Mouse (Mus musculus): ENCODE results near the gene Sh3bgrl. TPM values are rescaled to one million over a fixed set of nuclear protein-coding genes. Genes with fewer than 3 reads are reported as not detected.

Gene Sh3bgrl
- polyA plus RNA-seq, 1 experiment from 2014 or later: 196 TPM

GRCm38 (mm10) chrX:109184706-109185478, 89.7 kb downstream of the Sh3bgrl start:
- Histone ChIP-seq H3K27me3 (no peaks in the 10 kb centered on the region), H3K27ac (no peak overlapping the region), H3K36me3 (no peaks in the 10 kb centered on the region), H3K4me1 (no peaks in the 10 kb centered on the region), H3K9me3 (no peaks in the 10 kb centered on the region), H3K9ac (no peak overlapping the region), H3K4me2 (no peak overlapping the region), H3K4me3 (no peak overlapping the region)
- ATAC-seq (ENCODE audit: insufficient number of reproducible peaks, insufficient read depth, low FRiP score, low TSS enrichment, low read depth): no peak
- 81% methylated on average over 4 of the region's 4 CpGs for WGBS

GRCm38 (mm10) chrX:109189607-109190006, 94.4 kb downstream of the Sh3bgrl start:
- no peak overlapping the region for H3K9ac ChIP-seq
- no peaks in the 10 kb centered on the region for H3K27me3 ChIP-seq
- no peak overlapping the region for H3K4me3 ChIP-seq
- H3K4me1 ChIP-seq: no peaks in the 10 kb centered on the region
- H3K27ac ChIP-seq: no peak overlapping the region
- no peaks in the 10 kb centered on the region for H3K36me3 ChIP-seq
- no peak overlapping the region for H3K4me2 ChIP-seq
- no peaks in the 10 kb centered on the region for H3K9me3 ChIP-seq
- no peak for ATAC-seq (ENCODE audit: insufficient number of reproducible peaks, insufficient read depth, low FRiP score, low TSS enrichment, low read depth)
- WGBS: 87% methylated on average over 4 of the region's 4 CpGs

GRCm38 (mm10) chrX:109190969-109191368, 95.8 kb downstream of the Sh3bgrl start:
- no peak for ATAC-seq (ENCODE audit: insufficient number of reproducible peaks, insufficient read depth, low FRiP score, low TSS enrichment, low read depth)
- H3K27me3 ChIP-seq: no peaks in the 10 kb centered on the region
- H3K27ac ChIP-seq: no peak overlapping the region
- no peaks in the 10 kb centered on the region for H3K9me3 ChIP-seq
- WGBS: 59% methylated on average over 4 of the region's 4 CpGs
- H3K4me1 ChIP-seq: no peaks in the 10 kb centered on the region
- no peak overlapping the region for H3K4me3 ChIP-seq
- no peak overlapping the region for H3K4me2 ChIP-seq
- H3K9ac ChIP-seq: no peak overlapping the region
- no peaks in the 10 kb centered on the region for H3K36me3 ChIP-seq

DNA sequence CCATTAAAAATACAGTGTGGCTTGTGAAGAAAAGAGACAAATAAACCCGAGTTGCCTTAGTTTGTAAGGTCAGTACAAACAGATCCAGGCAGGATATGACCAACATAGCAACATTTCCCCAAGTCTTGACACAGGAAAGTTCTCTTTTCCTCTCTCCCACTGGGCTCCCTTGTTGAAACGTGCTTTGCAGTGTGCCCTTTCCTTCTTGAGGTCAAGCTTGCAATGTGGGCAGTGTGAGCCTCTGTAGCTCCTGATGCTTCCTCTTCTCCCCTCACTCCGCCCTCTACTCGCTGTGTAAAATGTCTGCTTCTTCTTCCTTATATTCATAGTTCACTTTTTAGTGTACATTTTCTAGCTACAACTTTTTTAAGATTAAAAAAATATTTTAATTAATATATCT, 96.3 kb downstream of the Sh3bgrl start:
- ATAC-seq (ENCODE audit: insufficient number of reproducible peaks, insufficient read depth, low FRiP score, low TSS enrichment, low read depth): no peak
- H3K4me3 ChIP-seq: no peak overlapping the region
- H3K9ac ChIP-seq: no peak overlapping the region
- no peaks in the 10 kb centered on the region for H3K9me3 ChIP-seq
- WGBS: 63% methylated on average over 4 of the region's 4 CpGs
- H3K4me2 ChIP-seq: no peak overlapping the region
- H3K4me1 ChIP-seq: no peaks in the 10 kb centered on the region
- H3K27me3 ChIP-seq: no peaks in the 10 kb centered on the region
- H3K36me3 ChIP-seq: no peaks in the 10 kb centered on the region
- no peak overlapping the region for H3K27ac ChIP-seq

DNA sequence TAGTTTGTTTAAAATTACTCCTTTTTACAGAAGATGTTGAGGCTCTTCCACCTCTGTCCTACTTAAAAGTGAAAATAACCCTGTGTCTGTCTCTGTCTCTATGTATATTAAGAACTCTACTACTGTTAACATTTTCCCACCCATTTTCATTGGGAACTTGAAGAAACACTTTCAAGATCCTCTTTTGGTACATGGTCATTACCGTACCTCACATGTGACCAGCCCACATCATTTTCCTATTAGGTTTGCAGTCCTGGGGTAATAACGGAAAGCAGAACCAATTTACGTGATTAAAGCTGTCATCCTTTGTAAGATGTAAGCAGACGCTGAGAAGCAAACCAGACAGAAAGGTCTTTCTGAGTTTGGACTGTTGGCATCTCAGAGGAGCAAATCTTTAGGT, 101.3 kb downstream of the Sh3bgrl start, which contains the start of gene Gm6377:
Gm6377 (plus strand) TSS at position 289 of the 400 bp plus-strand sequence.
- Histone ChIP-seq H3K27ac (no peak within 1 kb of the TSS), H3K4me2 (no peak within 1 kb of the TSS), H3K9ac (no peak within 1 kb of the TSS), H3K4me3 (no peak within 1 kb of the TSS), H3K36me3 (no peaks in the 10 kb centered on the region), H3K9me3 (no peaks in the 10 kb centered on the region), H3K27me3 (no peaks in the 10 kb centered on the region), H3K4me1 (no peaks in the 10 kb centered on the region)
- 40% methylated on average over 4 of the region's 4 CpGs for WGBS
- ATAC-seq (ENCODE audit: insufficient number of reproducible peaks, insufficient read depth, low FRiP score, low TSS enrichment, low read depth): no peak

- Histone ChIP-seq H3K4me1 (no peaks in the 10 kb centered on the region), H3K9me3 (no peaks in the 10 kb centered on the region), H3K27ac (no peak overlapping the region), H3K27me3 (no peaks in the 10 kb centered on the region), H3K4me3 (no peak overlapping the region), H3K4me2 (no peak overlapping the region), H3K9ac (no peak overlapping the region), H3K36me3 (no peaks in the 10 kb centered on the region)
- ATAC-seq (ENCODE audit: insufficient number of reproducible peaks, insufficient read depth, low FRiP score, low TSS enrichment, low read depth): no peak
These were observed 112.7 kb downstream of the Sh3bgrl start for GRCm38 (mm10) chrX:109207843-109208242.

DNA sequence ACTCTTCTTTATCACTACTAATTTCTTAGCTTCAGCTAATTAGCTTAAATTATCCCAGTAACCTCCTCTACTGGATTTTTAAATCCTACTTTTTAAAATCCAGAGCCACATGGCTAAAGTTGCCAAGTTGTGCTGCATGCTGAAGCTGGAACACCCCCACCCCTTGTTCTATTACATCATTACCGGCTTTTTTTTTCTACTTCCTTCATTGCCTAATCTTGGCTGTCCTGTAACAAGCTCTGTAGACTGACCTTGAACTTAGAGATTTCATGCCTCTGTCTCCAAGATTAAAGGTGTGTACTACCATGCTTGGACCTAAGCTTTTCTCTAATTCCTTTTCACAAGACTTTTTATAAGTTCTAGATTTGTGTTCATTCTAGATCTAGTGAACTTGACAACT, 133.6 kb downstream of the Sh3bgrl start:
- ATAC-seq (ENCODE audit: insufficient number of reproducible peaks, insufficient read depth, low FRiP score, low TSS enrichment, low read depth): no peak
- no peaks in the 10 kb centered on the region for H3K27me3 ChIP-seq
- no peak overlapping the region for H3K27ac ChIP-seq
- no peak overlapping the region for H3K9ac ChIP-seq
- no peaks in the 10 kb centered on the region for H3K36me3 ChIP-seq
- H3K4me2 ChIP-seq: no peak overlapping the region
- H3K4me1 ChIP-seq: no peaks in the 10 kb centered on the region
- no peak overlapping the region for H3K4me3 ChIP-seq
- 97% methylated on average over 1 of the region's 1 CpGs for WGBS
- no peaks in the 10 kb centered on the region for H3K9me3 ChIP-seq

DNA sequence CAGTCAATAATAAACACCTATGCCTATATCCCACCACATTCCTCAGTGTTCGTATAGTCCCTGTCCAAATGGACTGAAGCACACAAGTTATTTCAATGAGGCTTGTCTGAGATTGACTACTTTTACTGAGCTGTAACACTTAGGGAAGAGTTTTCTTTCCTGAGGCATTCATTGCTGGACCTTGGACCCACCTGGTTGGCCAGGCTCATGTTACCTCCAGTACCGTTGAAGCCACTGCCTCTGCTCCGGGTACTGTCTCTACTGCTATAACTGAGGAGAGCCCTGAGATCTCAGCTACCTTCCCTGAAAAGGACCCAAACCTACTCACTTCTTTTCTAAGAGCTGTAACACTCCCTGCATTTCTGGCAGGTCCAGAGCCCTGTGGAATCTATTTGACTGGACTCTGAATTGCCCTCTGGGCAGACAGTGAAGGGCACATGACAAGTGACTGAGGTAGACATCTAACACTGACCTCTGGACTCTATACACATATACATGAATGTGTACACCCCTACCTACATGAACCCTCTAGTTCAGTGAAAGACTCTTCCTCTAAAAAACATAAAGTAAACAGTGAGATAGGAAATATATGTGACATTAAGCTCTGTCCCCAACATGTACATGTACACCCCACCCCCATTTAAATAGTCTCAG, 140.3 kb downstream of the Sh3bgrl start:
- no peak overlapping the region for H3K27ac ChIP-seq

DNA sequence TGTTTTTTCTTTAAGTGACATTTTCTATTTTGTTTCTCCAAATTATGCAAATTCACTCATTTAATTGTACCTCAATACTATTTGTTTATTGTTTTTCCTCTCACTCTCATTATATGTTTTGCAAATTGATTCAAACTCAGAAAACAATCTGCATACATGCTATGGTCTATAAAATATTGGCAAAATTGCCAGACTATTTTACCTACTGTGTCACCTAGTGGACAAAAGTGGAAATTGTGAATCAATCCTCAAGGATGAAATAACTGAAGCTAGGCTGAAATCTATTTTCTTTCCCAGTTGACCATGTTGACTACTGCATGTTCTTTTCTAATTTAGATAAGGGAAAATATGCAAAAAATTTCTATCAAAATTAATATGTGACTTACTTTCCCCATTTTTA, 143.0 kb downstream of the Sh3bgrl start:
- H3K27me3 ChIP-seq: no peaks in the 10 kb centered on the region
- no peaks in the 10 kb centered on the region for H3K9me3 ChIP-seq
- H3K9ac ChIP-seq: no peak overlapping the region
- no peak overlapping the region for H3K4me3 ChIP-seq
- no peak for ATAC-seq (ENCODE audit: insufficient number of reproducible peaks, insufficient read depth, low FRiP score, low TSS enrichment, low read depth)
- H3K27ac ChIP-seq: no peak overlapping the region
- no peaks in the 10 kb centered on the region for H3K4me1 ChIP-seq
- no peak overlapping the region for H3K4me2 ChIP-seq
- no peaks in the 10 kb centered on the region for H3K36me3 ChIP-seq

More for the DNA sequence above, 140.3 kb downstream of the Sh3bgrl start:
- no peaks in the 10 kb centered on the region for H3K36me3 ChIP-seq
- 78% methylated on average over 3 of the region's 3 CpGs for WGBS
- no peaks in the 10 kb centered on the region for H3K4me1 ChIP-seq
- no peak overlapping the region for H3K9ac ChIP-seq
- H3K27me3 ChIP-seq: no peaks in the 10 kb centered on the region
- no peak for ATAC-seq (ENCODE audit: insufficient number of reproducible peaks, insufficient read depth, low FRiP score, low TSS enrichment, low read depth)
- H3K4me2 ChIP-seq: no peak overlapping the region
- no peaks in the 10 kb centered on the region for H3K9me3 ChIP-seq
- no peak overlapping the region for H3K4me3 ChIP-seq

Other genes starting within 250 kb of the Sh3bgrl start
- 25.7 TPM in 2 replicates for gene Hmgn5, start 82.0 kb upstream of the Sh3bgrl start, polyA plus RNA-seq (2015; fragmentation: Nextera tagmentation; extraction: Ambion mirVana)
- gene Gm6377, start 101.4 kb downstream of the Sh3bgrl start, polyA plus RNA-seq (2015; fragmentation: Nextera tagmentation; extraction: Ambion mirVana): not detected in 2 replicates